Mouse (Mus musculus): ENCODE results near the gene Fam53b. TPM values are rescaled to one million over a fixed set of nuclear protein-coding genes. Genes with fewer than 3 reads are reported as not detected.

Fam53b gene
- polyA plus RNA-seq, 1 experiment from 2014 or later = 13.6 TPM

- WGBS = 45% methylated on average over 13 of the region's 13 CpGs
- H3K9ac ChIP-seq (ENCODE audit: low read depth, low read length) = 0 out of 2 replicates have a peak overlapping the region, but pooled peaks have one; percentile 23
- 0 out of 2 replicates have a peak, but pooled peaks have one; percentile 12 for ATAC-seq
Observed at GRCm38 (mm10) chr7:132806926-132807857, 6.5 kb downstream of the Fam53b start.

GRCm38 (mm10) chr7:132806286-132806685 lies 7.4 kb downstream of the Fam53b start:
- Histone ChIP-seq H3K9ac (ENCODE audit: low read depth, low read length) (no peak overlapping the region), H3K9me3 (replicated peaks; ENCODE audit: control insufficient read depth, low read length, poor library complexity, severe bottlenecking) (no peaks in the 10 kb centered on the region), H3K4me3 (ENCODE audit: low read depth, low read length) (no peak overlapping the region), H3K4me1 (ENCODE audit: control insufficient read depth, insufficient read depth, low read length) (peaks cover 49% of the 10 kb centered on the region), H3K27me3 (ENCODE audit: control insufficient read depth, insufficient read depth, low read depth, low read length) (no peaks in the 10 kb centered on the region), H3K4me2 (ENCODE audit: low read length) (no peak overlapping the region), H3K27ac (ENCODE audit: low read length) (peak overlapping the region; percentile 61), H3K36me3 (ENCODE audit: control insufficient read depth, insufficient read depth, low read length) (no peaks in the 10 kb centered on the region)
- 34% methylated on average over 5 of the region's 5 CpGs for WGBS
- ATAC-seq = no peak

More at GRCm38 (mm10) chr7:132806926-132807857, 6.5 kb downstream of the Fam53b start:
- Histone ChIP-seq H3K36me3 (ENCODE audit: control insufficient read depth, insufficient read depth, low read length) (no peaks in the 10 kb centered on the region), H3K4me2 (ENCODE audit: low read length) (no peak overlapping the region), H3K9me3 (replicated peaks; ENCODE audit: control insufficient read depth, low read length, poor library complexity, severe bottlenecking) (no peaks in the 10 kb centered on the region), H3K27ac (ENCODE audit: low read length) (peak overlapping the region; percentile 61), H3K27me3 (ENCODE audit: control insufficient read depth, insufficient read depth, low read depth, low read length) (no peaks in the 10 kb centered on the region), H3K4me1 (ENCODE audit: control insufficient read depth, insufficient read depth, low read length) (peaks cover 55% of the 10 kb centered on the region), H3K4me3 (ENCODE audit: low read depth, low read length) (no peak overlapping the region)

- no peak overlapping the region for H3K4me3 ChIP-seq (ENCODE audit: low read depth, low read length)
Observed at GRCm38 (mm10) chr7:132804951-132805350, 8.7 kb downstream of the Fam53b start.

GRCm38 (mm10) chr7:132804461-132804860 lies 9.2 kb downstream of the Fam53b start:
- Histone ChIP-seq H3K36me3 (ENCODE audit: control insufficient read depth, insufficient read depth, low read length) (no peaks in the 10 kb centered on the region), H3K4me1 (ENCODE audit: control insufficient read depth, insufficient read depth, low read length) (peaks cover 36% of the 10 kb centered on the region), H3K9me3 (replicated peaks; ENCODE audit: control insufficient read depth, low read length, poor library complexity, severe bottlenecking) (no peaks in the 10 kb centered on the region), H3K4me3 (ENCODE audit: low read depth, low read length) (no peak overlapping the region), H3K27me3 (ENCODE audit: control insufficient read depth, insufficient read depth, low read depth, low read length) (no peaks in the 10 kb centered on the region), H3K9ac (ENCODE audit: low read depth, low read length) (no peak overlapping the region), H3K4me2 (ENCODE audit: low read length) (no peak overlapping the region), H3K27ac (ENCODE audit: low read length) (no peak overlapping the region)
- no peak for ATAC-seq
- WGBS = 83% methylated on average over 7 of the region's 7 CpGs

More at GRCm38 (mm10) chr7:132804951-132805350, 8.7 kb downstream of the Fam53b start:
- WGBS = 95% methylated on average over 5 of the region's 5 CpGs
- peaks cover 41% of the 10 kb centered on the region for H3K4me1 ChIP-seq (ENCODE audit: control insufficient read depth, insufficient read depth, low read length)
- H3K36me3 ChIP-seq (ENCODE audit: control insufficient read depth, insufficient read depth, low read length) = no peaks in the 10 kb centered on the region
- no peak overlapping the region for H3K9ac ChIP-seq (ENCODE audit: low read depth, low read length)
- H3K9me3 ChIP-seq (replicated peaks; ENCODE audit: control insufficient read depth, low read length, poor library complexity, severe bottlenecking) = no peaks in the 10 kb centered on the region
- H3K27ac ChIP-seq (ENCODE audit: low read length) = no peak overlapping the region
- H3K4me2 ChIP-seq (ENCODE audit: low read length) = no peak overlapping the region
- ATAC-seq = no peak
- no peaks in the 10 kb centered on the region for H3K27me3 ChIP-seq (ENCODE audit: control insufficient read depth, insufficient read depth, low read depth, low read length)

GRCm38 (mm10) chr7:132803962-132804361 lies 9.7 kb downstream of the Fam53b start:
- H3K4me3 ChIP-seq (ENCODE audit: low read depth, low read length) = no peak overlapping the region
- no peak overlapping the region for H3K4me2 ChIP-seq (ENCODE audit: low read length)
- no peaks in the 10 kb centered on the region for H3K9me3 ChIP-seq (replicated peaks; ENCODE audit: control insufficient read depth, low read length, poor library complexity, severe bottlenecking)
- no peak overlapping the region for H3K9ac ChIP-seq (ENCODE audit: low read depth, low read length)
- H3K27ac ChIP-seq (ENCODE audit: low read length) = no peak overlapping the region
- H3K4me1 ChIP-seq (ENCODE audit: control insufficient read depth, insufficient read depth, low read length) = peaks cover 31% of the 10 kb centered on the region
- no peaks in the 10 kb centered on the region for H3K27me3 ChIP-seq (ENCODE audit: control insufficient read depth, insufficient read depth, low read depth, low read length)
- no peaks in the 10 kb centered on the region for H3K36me3 ChIP-seq (ENCODE audit: control insufficient read depth, insufficient read depth, low read length)
- ATAC-seq = no peak
- WGBS = 86% methylated on average over 3 of the region's 3 CpGs

- Histone ChIP-seq H3K9ac (ENCODE audit: low read depth, low read length) (no peak overlapping the region), H3K4me1 (ENCODE audit: control insufficient read depth, insufficient read depth, low read length) (peaks cover 25% of the 10 kb centered on the region), H3K4me2 (ENCODE audit: low read length) (no peak overlapping the region), H3K36me3 (ENCODE audit: control insufficient read depth, insufficient read depth, low read length) (no peaks in the 10 kb centered on the region), H3K9me3 (replicated peaks; ENCODE audit: control insufficient read depth, low read length, poor library complexity, severe bottlenecking) (no peaks in the 10 kb centered on the region), H3K27me3 (ENCODE audit: control insufficient read depth, insufficient read depth, low read depth, low read length) (no peaks in the 10 kb centered on the region), H3K27ac (ENCODE audit: low read length) (no peak overlapping the region), H3K4me3 (ENCODE audit: low read depth, low read length) (no peak overlapping the region)
- WGBS = 98% methylated on average over 2 of the region's 2 CpGs
- no peak for ATAC-seq
Observed at GRCm38 (mm10) chr7:132803336-132803735, 10.3 kb downstream of the Fam53b start.

- no peaks in the 10 kb centered on the region for H3K36me3 ChIP-seq (ENCODE audit: control insufficient read depth, insufficient read depth, low read length)
- peaks cover 20% of the 10 kb centered on the region for H3K4me1 ChIP-seq (ENCODE audit: control insufficient read depth, insufficient read depth, low read length)
- WGBS = 86% methylated on average over 11 of the region's 11 CpGs
- H3K9ac ChIP-seq (ENCODE audit: low read depth, low read length) = no peak overlapping the region
- H3K4me3 ChIP-seq (ENCODE audit: low read depth, low read length) = no peak overlapping the region
- ATAC-seq = no peak
- H3K27ac ChIP-seq (ENCODE audit: low read length) = no peak overlapping the region
- no peaks in the 10 kb centered on the region for H3K27me3 ChIP-seq (ENCODE audit: control insufficient read depth, insufficient read depth, low read depth, low read length)
- no peaks in the 10 kb centered on the region for H3K9me3 ChIP-seq (replicated peaks; ENCODE audit: control insufficient read depth, low read length, poor library complexity, severe bottlenecking)
- no peak overlapping the region for H3K4me2 ChIP-seq (ENCODE audit: low read length)
Observed at GRCm38 (mm10) chr7:132802691-132803090, 11.0 kb downstream of the Fam53b start.

GRCm38 (mm10) chr7:132802066-132802465 lies 11.6 kb downstream of the Fam53b start:
- peaks cover 14% of the 10 kb centered on the region for H3K4me1 ChIP-seq (ENCODE audit: control insufficient read depth, insufficient read depth, low read length)
- H3K4me2 ChIP-seq (ENCODE audit: low read length) = no peak overlapping the region
- no peak for ATAC-seq
- no peaks in the 10 kb centered on the region for H3K27me3 ChIP-seq (ENCODE audit: control insufficient read depth, insufficient read depth, low read depth, low read length)
- H3K36me3 ChIP-seq (ENCODE audit: control insufficient read depth, insufficient read depth, low read length) = no peaks in the 10 kb centered on the region
- no peaks in the 10 kb centered on the region for H3K9me3 ChIP-seq (replicated peaks; ENCODE audit: control insufficient read depth, low read length, poor library complexity, severe bottlenecking)
- H3K4me3 ChIP-seq (ENCODE audit: low read depth, low read length) = no peak overlapping the region
- no peak overlapping the region for H3K27ac ChIP-seq (ENCODE audit: low read length)
- no peak overlapping the region for H3K9ac ChIP-seq (ENCODE audit: low read depth, low read length)
- 79% methylated on average over 2 of the region's 2 CpGs for WGBS

GRCm38 (mm10) chr7:132801509-132801908 lies 12.2 kb downstream of the Fam53b start:
- 88% methylated on average over 5 of the region's 5 CpGs for WGBS
- no peak overlapping the region for H3K27ac ChIP-seq (ENCODE audit: low read length)
- no peaks in the 10 kb centered on the region for H3K36me3 ChIP-seq (ENCODE audit: control insufficient read depth, insufficient read depth, low read length)
- no peak overlapping the region for H3K9ac ChIP-seq (ENCODE audit: low read depth, low read length)
- H3K4me1 ChIP-seq (ENCODE audit: control insufficient read depth, insufficient read depth, low read length) = peaks cover 8% of the 10 kb centered on the region
- no peak overlapping the region for H3K4me3 ChIP-seq (ENCODE audit: low read depth, low read length)
- no peaks in the 10 kb centered on the region for H3K9me3 ChIP-seq (replicated peaks; ENCODE audit: control insufficient read depth, low read length, poor library complexity, severe bottlenecking)
- no peak overlapping the region for H3K4me2 ChIP-seq (ENCODE audit: low read length)
- H3K27me3 ChIP-seq (ENCODE audit: control insufficient read depth, insufficient read depth, low read depth, low read length) = no peaks in the 10 kb centered on the region
- ATAC-seq = no peak

Data from midbrain, embryonic 16.5 days (tissue).